Mouse (Mus musculus): ENCODE data around the gene Stx18. TPM values are rescaled to one million over a fixed set of nuclear protein-coding genes. Genes with fewer than 3 reads are reported as not detected.

Gene Stx18
- polyA plus RNA-seq, 1 experiment = 21.6 TPM

GRCm38 (mm10) chr5:38064043-38064575 lies 25.6 kb downstream of the Stx18 start:
- no peak overlapping the region for H3K4me3 ChIP-seq (ENCODE audit: insufficient read depth, poor library complexity, severe bottlenecking)
- H3K27me3 ChIP-seq (ENCODE audit: control insufficient read depth, insufficient read depth, insufficient read length) = no peaks in the 10 kb centered on the region
- TF ChIP-seq MYOG (IDR thresholded peaks at IDR 0.05; ENCODE audit: control insufficient read depth, extremely low read depth, insufficient read length) (no peak), USF1 (IDR thresholded peaks at IDR 0.05; ENCODE audit: low read depth) (no peak), FOSL1 (IDR thresholded peaks at IDR 0.05; ENCODE audit: insufficient read depth, low read length, poor library complexity, severe bottlenecking) (no peak), MAX (IDR thresholded peaks at IDR 0.05) (no peak), MYOD1 (IDR thresholded peaks at IDR 0.05; ENCODE audit: control insufficient read depth, insufficient read length, low read depth) (no peak), CEBPB (IDR thresholded peaks at IDR 0.05; ENCODE audit: low read depth) (no peak)
- H3K79me2 ChIP-seq (ENCODE audit: control insufficient read depth, insufficient read depth) = no peaks in the 10 kb centered on the region
- peaks cover 3% of the 10 kb centered on the region for H3K79me3 ChIP-seq (ENCODE audit: low read depth)
- H3K36me3 ChIP-seq (ENCODE audit: control insufficient read depth, insufficient read depth) = no peaks in the 10 kb centered on the region
- H3ac ChIP-seq (ENCODE audit: control insufficient read depth, insufficient read length, low read depth) = no peak overlapping the region

- no peaks in the 10 kb centered on the region for H3K79me2 ChIP-seq (ENCODE audit: control insufficient read depth, insufficient read depth)
- no peak for TF ChIP-seq USF1 (IDR thresholded peaks at IDR 0.05; ENCODE audit: low read depth)
- no peak for TF ChIP-seq CEBPB (IDR thresholded peaks at IDR 0.05; ENCODE audit: low read depth)
- TF ChIP-seq FOSL1 (IDR thresholded peaks at IDR 0.05; ENCODE audit: insufficient read depth, low read length, poor library complexity, severe bottlenecking) = no peak
- no peak for TF ChIP-seq MAX (IDR thresholded peaks at IDR 0.05)
- no peak for TF ChIP-seq MYOD1 (IDR thresholded peaks at IDR 0.05; ENCODE audit: control insufficient read depth, insufficient read length, low read depth)
- TF ChIP-seq MYOG (IDR thresholded peaks at IDR 0.05; ENCODE audit: control insufficient read depth, extremely low read depth, insufficient read length) = no peak
- no peak for TF ChIP-seq CTCF (IDR thresholded peaks at IDR 0.05; ENCODE audit: control insufficient read depth, insufficient read depth, insufficient read length)
- no peak overlapping the region for H3ac ChIP-seq (ENCODE audit: control insufficient read depth, insufficient read length, low read depth)
- no peaks in the 10 kb centered on the region for H3K36me3 ChIP-seq (ENCODE audit: control insufficient read depth, insufficient read depth)
- no peak overlapping the region for H3K4me3 ChIP-seq (ENCODE audit: insufficient read depth, poor library complexity, severe bottlenecking)
- no peaks in the 10 kb centered on the region for H3K27me3 ChIP-seq (ENCODE audit: control insufficient read depth, insufficient read depth, insufficient read length)
- no peaks in the 10 kb centered on the region for H3K79me3 ChIP-seq (ENCODE audit: low read depth)
Observed at GRCm38 (mm10) chr5:38064701-38065100, 26.2 kb downstream of the Stx18 start.

GRCm38 (mm10) chr5:38065454-38065853 lies 26.9 kb downstream of the Stx18 start:
- no peak for TF ChIP-seq MYOD1 (IDR thresholded peaks at IDR 0.05; ENCODE audit: control insufficient read depth, insufficient read length, low read depth)
- no peak for TF ChIP-seq FOSL1 (IDR thresholded peaks at IDR 0.05; ENCODE audit: insufficient read depth, low read length, poor library complexity, severe bottlenecking)
- TF ChIP-seq MAX (IDR thresholded peaks at IDR 0.05) = no peak
- TF ChIP-seq CTCF (IDR thresholded peaks at IDR 0.05; ENCODE audit: control insufficient read depth, insufficient read depth, insufficient read length) = no peak
- no peaks in the 10 kb centered on the region for H3K79me3 ChIP-seq (ENCODE audit: low read depth)
- H3K36me3 ChIP-seq (ENCODE audit: control insufficient read depth, insufficient read depth) = no peaks in the 10 kb centered on the region

GRCm38 (mm10) chr5:38066606-38067005 lies 28.1 kb downstream of the Stx18 start:
- no peak overlapping the region for H3K4me3 ChIP-seq (ENCODE audit: insufficient read depth, poor library complexity, severe bottlenecking)
- H3ac ChIP-seq (ENCODE audit: control insufficient read depth, insufficient read length, low read depth) = no peak overlapping the region
- no peaks in the 10 kb centered on the region for H3K27me3 ChIP-seq (ENCODE audit: control insufficient read depth, insufficient read depth, insufficient read length)
- TF ChIP-seq MAX (IDR thresholded peaks at IDR 0.05) = no peak
- TF ChIP-seq CTCF (IDR thresholded peaks at IDR 0.05; ENCODE audit: control insufficient read depth, insufficient read depth, insufficient read length) = no peak
- TF ChIP-seq FOSL1 (IDR thresholded peaks at IDR 0.05; ENCODE audit: insufficient read depth, low read length, poor library complexity, severe bottlenecking) = no peak
- TF ChIP-seq USF1 (IDR thresholded peaks at IDR 0.05; ENCODE audit: low read depth) = no peak
- TF ChIP-seq MYOD1 (IDR thresholded peaks at IDR 0.05; ENCODE audit: control insufficient read depth, insufficient read length, low read depth) = no peak
- no peak for TF ChIP-seq CEBPB (IDR thresholded peaks at IDR 0.05; ENCODE audit: low read depth)
- no peak for TF ChIP-seq MYOG (IDR thresholded peaks at IDR 0.05; ENCODE audit: control insufficient read depth, extremely low read depth, insufficient read length)
- no peaks in the 10 kb centered on the region for H3K79me2 ChIP-seq (ENCODE audit: control insufficient read depth, insufficient read depth)
- H3K79me3 ChIP-seq (ENCODE audit: low read depth) = no peaks in the 10 kb centered on the region
- H3K36me3 ChIP-seq (ENCODE audit: control insufficient read depth, insufficient read depth) = no peaks in the 10 kb centered on the region

More at GRCm38 (mm10) chr5:38065454-38065853, 26.9 kb downstream of the Stx18 start:
- Histone ChIP-seq H3K27me3 (ENCODE audit: control insufficient read depth, insufficient read depth, insufficient read length) (no peaks in the 10 kb centered on the region), H3K79me2 (ENCODE audit: control insufficient read depth, insufficient read depth) (no peaks in the 10 kb centered on the region), H3ac (ENCODE audit: control insufficient read depth, insufficient read length, low read depth) (no peak overlapping the region), H3K4me3 (ENCODE audit: insufficient read depth, poor library complexity, severe bottlenecking) (no peak overlapping the region)

GRCm38 (mm10) chr5:38076326-38076725 lies 37.8 kb downstream of the Stx18 start:
- TF ChIP-seq MYOD1 (IDR thresholded peaks at IDR 0.05; ENCODE audit: control insufficient read depth, insufficient read length, low read depth) (no peak), CTCF (IDR thresholded peaks at IDR 0.05; ENCODE audit: control insufficient read depth, insufficient read depth, insufficient read length) (no peak), MYOG (IDR thresholded peaks at IDR 0.05; ENCODE audit: control insufficient read depth, extremely low read depth, insufficient read length) (no peak), USF1 (IDR thresholded peaks at IDR 0.05; ENCODE audit: low read depth) (no peak), CEBPB (IDR thresholded peaks at IDR 0.05; ENCODE audit: low read depth) (no peak), FOSL1 (IDR thresholded peaks at IDR 0.05; ENCODE audit: insufficient read depth, low read length, poor library complexity, severe bottlenecking) (no peak), MAX (IDR thresholded peaks at IDR 0.05) (no peak)
- Histone ChIP-seq H3K4me3 (ENCODE audit: insufficient read depth, poor library complexity, severe bottlenecking) (no peak overlapping the region), H3K79me2 (ENCODE audit: control insufficient read depth, insufficient read depth) (peaks cover 13% of the 10 kb centered on the region), H3K36me3 (ENCODE audit: control insufficient read depth, insufficient read depth) (no peaks in the 10 kb centered on the region), H3K27me3 (ENCODE audit: control insufficient read depth, insufficient read depth, insufficient read length) (no peaks in the 10 kb centered on the region), H3K79me3 (ENCODE audit: low read depth) (peaks cover 2% of the 10 kb centered on the region), H3ac (ENCODE audit: control insufficient read depth, insufficient read length, low read depth) (no peak overlapping the region)

- Histone ChIP-seq H3K4me3 (ENCODE audit: insufficient read depth, poor library complexity, severe bottlenecking) (no peak overlapping the region), H3ac (ENCODE audit: control insufficient read depth, insufficient read length, low read depth) (no peak overlapping the region), H3K79me2 (ENCODE audit: control insufficient read depth, insufficient read depth) (peaks cover 4% of the 10 kb centered on the region), H3K36me3 (ENCODE audit: control insufficient read depth, insufficient read depth) (no peaks in the 10 kb centered on the region), H3K27me3 (ENCODE audit: control insufficient read depth, insufficient read depth, insufficient read length) (no peaks in the 10 kb centered on the region), H3K79me3 (ENCODE audit: low read depth) (peaks cover 2% of the 10 kb centered on the region)
- TF ChIP-seq FOSL1 (IDR thresholded peaks at IDR 0.05; ENCODE audit: insufficient read depth, low read length, poor library complexity, severe bottlenecking) = no peak
- TF ChIP-seq CEBPB (IDR thresholded peaks at IDR 0.05; ENCODE audit: low read depth) = no peak
- no peak for TF ChIP-seq MYOD1 (IDR thresholded peaks at IDR 0.05; ENCODE audit: control insufficient read depth, insufficient read length, low read depth)
Observed at GRCm38 (mm10) chr5:38078575-38078974, 40.0 kb downstream of the Stx18 start.

Measured in C2C12 (cell line).